Mouse (Mus musculus) stomach, embryonic 14.5 days (tissue): ENCODE results near the gene Nod1. TPM values are rescaled to one million over a fixed set of nuclear protein-coding genes. Genes with fewer than 3 reads are reported as not detected.
"Not testable (repeated sequence)": the region's sequence is repeated elsewhere in the genome, so short reads cannot be mapped to it uniquely, and the experiment has no call there.

Source experiments
- ATAC-seq: fragments of 200-750 bp; cut with Nextera tagmentation; 2 replicates; pipeline ENCODE4 v1.8.0; 2017; ENCODE audit warnings: low read depth, moderate TSS enrichment; ENCODE audit not compliant: insufficient number of reproducible peaks, insufficient read depth, low FRiP score
- H3K27ac ChIP-seq: fragments of 300-500 bp; sonication (generic); 2 replicates; pipeline ENCODE4 v1.5.1; 2014; ENCODE audit warnings: mild to moderate bottlenecking, low read length, moderate library complexity, mixed read lengths
- H3K27me3 ChIP-seq: fragments of 300-500 bp; sonication (generic); 2 replicates; pipeline ENCODE4 v1.6.1; 2014; ENCODE audit warnings: low read length, control low read depth, mixed read lengths; ENCODE audit not compliant: control insufficient read depth, insufficient read depth
- H3K36me3 ChIP-seq: fragments of 300-500 bp; sonication (generic); 2 replicates; pipeline ENCODE4 v1.6.1; 2014; ENCODE audit warnings: mild to moderate bottlenecking, control low read depth, low read length, moderate library complexity, mixed read lengths; ENCODE audit not compliant: control insufficient read depth, insufficient read depth
- H3K4me1 ChIP-seq: fragments of 300-500 bp; sonication (generic); 2 replicates; pipeline ENCODE4 v1.6.1; 2014; ENCODE audit warnings: low read length, control low read depth, mixed read lengths; ENCODE audit not compliant: control insufficient read depth, insufficient read depth
- H3K4me2 ChIP-seq: fragments of 300-500 bp; sonication (generic); replicated peaks from 2 replicates; pipeline ENCODE4 v1.6.1; 2014; ENCODE audit warnings: low read depth, low read length, control low read depth
- H3K4me3 ChIP-seq: fragments of 300-500 bp; sonication (generic); 2 replicates; pipeline ENCODE4 v1.5.1; 2014; ENCODE audit warnings: low read depth, low read length, control low read depth
- H3K9ac ChIP-seq: fragments of 300-500 bp; sonication (generic); replicated peaks from 2 replicates; pipeline ENCODE4 v1.6.1; 2014; ENCODE audit warnings: low read depth, mild to moderate bottlenecking, control low read depth, low read length, moderate library complexity, mixed read lengths
- H3K9me3 ChIP-seq: fragments of 300-500 bp; sonication (generic); 2 replicates; pipeline ENCODE4 v1.6.1; 2016; ENCODE audit warnings: low read depth, low read length, control low read depth; ENCODE audit not compliant: control insufficient read depth
- WGBS: fragments of 180-500 bp; shearing (Covaris S2); extraction: QIAGEN DNeasy Blood & Tissue Kit; methylation state at CpG from one replicate; pipeline ENCODE4 v1.1.7; 2014; 5-methylcytosine and 5-hydroxymethylcytosine counted together
- polyA plus RNA-seq: library from polyadenylated mRNA; unstranded; fragments of >200 nt; fragmentation: Nextera tagmentation; extraction: Ambion mirVana; gene quantifications from 2 replicates; pipeline ENCODE4 v1.2.1, GENCODE M21; 2014

The Nod1 gene
- polyA plus RNA-seq, 1 experiment from 2014 or later = 5.6 TPM

DNA sequence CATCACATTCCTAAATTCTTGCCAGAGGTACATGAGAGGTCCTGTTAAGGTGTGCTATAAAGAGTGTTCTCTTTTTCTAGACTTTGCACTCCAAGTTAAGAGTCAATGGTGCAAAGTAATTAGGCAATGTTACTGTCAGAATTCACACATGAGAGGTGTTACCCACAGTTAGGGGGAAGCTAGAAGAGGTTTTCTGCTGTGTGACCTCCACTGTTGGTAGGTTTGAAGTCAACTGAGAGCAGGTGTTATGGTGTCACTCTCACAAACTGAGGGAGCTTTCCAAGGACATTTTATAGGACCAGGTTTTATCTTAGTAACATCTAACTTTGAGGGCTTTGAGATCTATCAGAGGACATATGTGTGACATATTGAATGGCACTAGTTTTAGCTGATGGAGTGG lies 16.5 kb downstream of the Nod1 start:
- H3K4me1 ChIP-seq = no peaks in the 10 kb centered on the region
- H3K9me3 ChIP-seq = no peaks in the 10 kb centered on the region
- H3K4me3 ChIP-seq = no peak overlapping the region
- H3K27me3 ChIP-seq = no peaks in the 10 kb centered on the region
- H3K9ac ChIP-seq = no peak overlapping the region
- H3K27ac ChIP-seq = no peak overlapping the region
- no peak for ATAC-seq
- no peak overlapping the region for H3K4me2 ChIP-seq
- no peaks in the 10 kb centered on the region for H3K36me3 ChIP-seq

DNA sequence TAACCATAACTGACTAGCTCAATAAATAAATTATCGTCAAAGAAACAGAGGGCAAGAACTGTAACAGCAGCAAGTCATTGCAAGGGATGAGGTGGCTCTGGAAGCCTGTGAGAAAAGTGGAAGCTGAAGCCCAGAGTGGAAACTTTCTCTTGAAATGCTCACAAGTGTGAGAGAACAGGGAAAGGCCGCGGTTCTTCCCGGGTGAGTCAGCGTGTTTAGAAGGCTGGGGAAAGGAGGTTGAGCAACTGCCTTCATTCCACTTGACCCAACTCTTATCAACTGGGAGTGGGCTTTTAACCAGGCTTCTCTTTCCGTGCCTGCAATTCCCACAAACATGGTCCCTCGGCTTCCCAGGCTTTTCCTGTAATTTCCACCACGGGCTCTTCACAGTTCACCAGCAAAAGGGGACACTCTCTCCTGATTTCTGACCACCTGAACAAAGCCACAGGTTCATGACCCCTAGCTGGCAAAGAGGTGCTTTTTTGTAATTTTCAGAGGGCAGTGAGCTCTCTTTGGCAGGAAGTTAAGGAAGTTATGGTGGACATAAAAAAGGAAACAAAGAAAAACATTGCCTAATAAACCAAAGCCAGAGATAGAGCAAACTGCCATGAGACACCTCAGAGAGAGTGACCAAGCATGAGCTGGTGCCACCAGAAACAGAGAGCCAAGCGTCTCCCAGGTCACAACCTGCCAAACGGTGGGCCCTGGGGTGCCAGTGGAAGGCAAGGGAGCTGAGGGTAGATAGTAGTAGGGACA lies 17.6 kb downstream of the Nod1 start:
- Histone ChIP-seq H3K27ac (no peak overlapping the region), H3K36me3 (no peaks in the 10 kb centered on the region), H3K4me3 (no peak overlapping the region), H3K9me3 (no peaks in the 10 kb centered on the region), H3K9ac (no peak overlapping the region), H3K4me1 (no peaks in the 10 kb centered on the region), H3K27me3 (no peaks in the 10 kb centered on the region), H3K4me2 (no peak overlapping the region)
- ATAC-seq = no peak
- WGBS = 69% methylated on average over 10 of the region's 10 CpGs

DNA sequence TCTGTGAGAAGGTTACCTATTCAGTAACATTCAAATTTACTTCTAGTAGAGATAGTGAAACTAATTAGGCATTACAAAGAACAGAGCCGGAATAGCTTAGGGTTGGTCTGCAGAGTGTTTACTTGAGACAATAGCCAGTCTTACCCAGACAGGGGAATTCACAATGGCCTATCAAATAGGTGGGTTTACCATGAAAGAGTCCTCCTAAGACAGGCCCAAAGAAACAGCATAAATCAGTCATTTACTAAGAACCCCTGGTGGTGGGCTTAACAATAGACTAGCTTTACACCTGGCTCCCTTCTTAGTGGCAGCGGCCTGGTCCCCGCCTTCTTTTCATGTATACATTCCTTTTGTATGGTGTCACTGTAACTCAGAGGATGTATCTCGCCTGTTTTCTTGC lies 19.0 kb downstream of the Nod1 start:
- not testable (repeated sequence) for H3K9me3 ChIP-seq, H3K4me1 ChIP-seq, H3K4me3 ChIP-seq, H3K27me3 ChIP-seq, H3K4me2 ChIP-seq, ATAC-seq, H3K9ac ChIP-seq, H3K27ac ChIP-seq, H3K36me3 ChIP-seq
- WGBS = 78% methylated on average over 4 of the region's 4 CpGs

DNA sequence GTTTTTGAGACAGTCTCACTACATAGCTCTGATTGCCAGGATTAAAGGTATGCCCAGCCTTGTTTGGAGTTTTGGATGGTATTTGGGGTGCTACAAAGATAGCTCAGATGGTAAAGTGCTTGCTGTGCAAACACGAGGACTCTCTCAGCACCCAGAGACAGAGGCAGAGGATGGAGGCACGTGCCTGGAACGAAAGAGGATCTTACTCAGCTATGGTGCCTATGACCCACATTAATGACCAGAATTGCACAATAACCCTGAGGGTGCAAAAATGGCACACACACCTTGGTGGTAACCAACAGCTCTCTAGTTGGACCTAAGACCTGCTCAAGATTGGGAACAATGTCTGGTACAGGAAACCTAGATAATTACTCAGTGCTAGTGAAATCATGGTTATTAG lies 19.9 kb downstream of the Nod1 start:
- 90% methylated on average over 3 of the region's 3 CpGs for WGBS
- Histone ChIP-seq H3K9ac (no peak overlapping the region), H3K9me3 (no peaks in the 10 kb centered on the region), H3K4me1 (no peaks in the 10 kb centered on the region), H3K36me3 (no peaks in the 10 kb centered on the region; the same call in 1 of the 2 replicates), H3K4me2 (no peak overlapping the region), H3K27ac (no peak overlapping the region), H3K27me3 (no peaks in the 10 kb centered on the region), H3K4me3 (no peak overlapping the region)
- ATAC-seq = no peak

DNA sequence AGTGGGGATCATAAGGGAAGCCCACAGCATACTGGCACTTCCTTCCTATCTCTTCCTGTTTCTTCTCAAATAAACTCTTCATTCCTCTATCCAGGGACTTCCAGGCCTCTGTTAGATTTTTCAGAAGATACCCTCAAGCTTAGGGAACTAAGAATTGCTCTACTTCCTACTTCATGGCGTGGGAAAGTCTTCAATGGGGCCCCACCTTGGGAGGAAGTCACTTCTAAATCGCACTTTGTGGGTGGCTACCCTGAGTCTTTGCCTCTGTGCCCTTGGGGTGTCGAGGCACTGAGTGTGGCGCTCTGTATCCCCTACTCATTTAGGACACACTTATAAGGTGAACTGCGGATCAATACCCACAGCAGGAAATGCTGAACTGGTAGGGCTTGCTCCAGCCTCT lies 23.7 kb downstream of the Nod1 start:
- Histone ChIP-seq H3K27ac (no peak overlapping the region), H3K27me3 (no peaks in the 10 kb centered on the region), H3K9me3 (no peaks in the 10 kb centered on the region), H3K4me2 (no peak overlapping the region), H3K4me3 (no peak overlapping the region), H3K36me3 (no peaks in the 10 kb centered on the region; the same call in 1 of the 2 replicates), H3K9ac (no peak overlapping the region), H3K4me1 (no peaks in the 10 kb centered on the region)
- 85% methylated on average over 5 of the region's 5 CpGs for WGBS
- ATAC-seq = no peak

DNA sequence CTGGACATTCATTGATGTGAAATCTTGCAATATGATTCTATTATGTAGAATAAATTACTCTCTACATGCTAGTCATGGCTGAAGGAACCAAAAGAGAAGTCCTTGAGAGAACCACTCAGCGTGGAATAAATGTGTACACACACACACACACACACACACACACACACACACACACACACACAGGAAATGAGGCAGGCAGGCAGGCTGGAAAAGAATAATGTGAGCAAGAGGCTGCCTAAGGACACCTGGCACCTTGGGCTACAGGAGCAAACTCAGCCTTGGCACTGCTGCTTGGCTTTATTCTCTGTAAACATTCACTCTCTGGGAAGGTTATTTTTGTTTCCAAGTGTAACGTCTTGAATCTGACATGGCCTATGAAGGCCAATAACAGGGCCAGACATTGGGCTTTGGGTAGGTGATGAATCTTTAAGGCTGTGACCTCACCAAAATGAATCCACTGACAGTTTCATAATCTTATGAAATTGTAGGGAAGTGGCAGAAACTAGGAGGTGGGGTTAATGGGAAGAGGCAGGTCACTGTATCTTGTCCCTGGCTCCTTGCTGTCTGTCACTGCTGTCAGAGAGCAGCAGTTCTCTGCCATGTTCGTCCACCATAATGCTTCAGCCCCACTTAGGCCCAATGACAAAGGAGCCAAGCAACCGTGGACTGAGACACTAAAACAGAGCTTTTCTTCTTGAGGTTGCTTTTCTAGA lies 26.0 kb downstream of the Nod1 start:
- Histone ChIP-seq H3K4me3 (no peak overlapping the region), H3K27ac (no peak overlapping the region), H3K4me2 (no peak overlapping the region), H3K9me3 (no peaks in the 10 kb centered on the region), H3K4me1 (no peaks in the 10 kb centered on the region), H3K27me3 (peaks cover 7% of the 10 kb centered on the region; the same call in 1 of the 2 replicates), H3K9ac (no peak overlapping the region), H3K36me3 (no peaks in the 10 kb centered on the region; the same call in 1 of the 2 replicates)
- no peak for ATAC-seq
- WGBS = 72% methylated on average over 4 of the region's 4 CpGs

DNA sequence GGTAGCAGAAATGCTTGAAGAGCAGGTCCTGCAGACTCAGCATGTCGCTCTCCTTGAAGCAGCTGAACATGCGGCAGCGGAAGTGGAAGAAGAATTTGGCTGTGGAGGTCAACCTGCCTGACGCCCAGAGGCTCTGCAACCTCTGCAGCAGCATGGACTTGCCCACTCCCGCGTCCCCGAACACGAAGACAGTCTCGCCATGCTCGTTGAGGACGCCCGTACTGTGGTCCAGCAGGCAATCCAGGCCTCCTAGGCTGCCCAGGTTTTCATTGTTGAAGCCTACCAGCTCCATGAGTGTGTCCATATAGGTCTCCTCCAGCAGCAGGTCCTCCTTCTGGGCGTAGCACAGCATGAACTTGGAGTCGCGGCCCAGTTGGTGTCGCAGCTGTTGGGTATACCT lies 27.9 kb downstream of the Nod1 start:
- no peak overlapping the region for H3K4me3 ChIP-seq

DNA sequence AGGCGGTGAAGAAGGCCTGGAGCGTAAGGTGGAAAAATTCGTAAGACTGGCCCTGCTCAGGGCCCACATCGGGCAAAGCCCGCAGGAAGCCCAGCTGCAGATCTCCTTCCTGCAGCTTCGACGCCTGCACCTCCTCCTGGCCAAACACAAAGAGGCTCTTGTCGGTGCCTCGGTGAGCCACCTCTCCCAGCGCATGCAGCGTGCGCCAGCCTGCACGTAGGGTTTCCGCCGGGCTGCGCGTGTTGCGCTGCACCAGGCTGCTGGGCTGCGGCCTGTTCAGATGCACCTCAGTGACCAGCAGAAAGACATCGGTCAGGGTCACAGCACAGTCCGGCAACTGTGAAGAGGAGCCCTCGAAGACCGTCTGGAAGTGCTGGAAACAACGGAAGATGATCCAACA lies 28.7 kb downstream of the Nod1 start:
- H3K4me3 ChIP-seq = no peak overlapping the region
- peaks cover 7% of the 10 kb centered on the region; the same call in 1 of the 2 replicates for H3K27me3 ChIP-seq
- H3K9me3 ChIP-seq = no peaks in the 10 kb centered on the region
- H3K4me1 ChIP-seq = no peaks in the 10 kb centered on the region
- H3K9ac ChIP-seq = no peak overlapping the region
- H3K36me3 ChIP-seq = no peaks in the 10 kb centered on the region; the same call in 1 of the 2 replicates
- H3K4me2 ChIP-seq = no peak overlapping the region
- H3K27ac ChIP-seq = no peak overlapping the region
- no peak for ATAC-seq
- WGBS = 57% methylated on average over 24 of the region's 24 CpGs

More for the DNA sequence above, 27.9 kb downstream of the Nod1 start:
- Histone ChIP-seq H3K9me3 (no peaks in the 10 kb centered on the region), H3K9ac (no peak overlapping the region), H3K36me3 (no peaks in the 10 kb centered on the region; the same call in 1 of the 2 replicates), H3K27ac (no peak overlapping the region), H3K4me2 (no peak overlapping the region), H3K27me3 (peaks cover 7% of the 10 kb centered on the region; the same call in 1 of the 2 replicates), H3K4me1 (no peaks in the 10 kb centered on the region)
- WGBS = 78% methylated on average over 16 of the region's 16 CpGs
- no peak for ATAC-seq
